Mouse (Mus musculus): ENCODE results near the gene Mum1. TPM values are rescaled to one million over a fixed set of nuclear protein-coding genes. Genes with fewer than 3 reads are reported as not detected.

Mum1 gene
- 41.7 and 43.7 TPM in 2 replicates for polyA plus RNA-seq (2015; fragmentation: Nextera tagmentation; extraction: Ambion mirVana)

- no peaks in the 10 kb centered on the region for H3K9me3 ChIP-seq
- peak within 1 kb of the TSS; percentile 91 for H3K27ac ChIP-seq (replicated peaks)
- peaks cover 30% of the 10 kb centered on the region for H3K36me3 ChIP-seq
- peak within 1 kb of the TSS; percentile 77 for H3K4me2 ChIP-seq
- peak; percentile 100 for ATAC-seq (ENCODE audit: extremely low read depth, insufficient number of reproducible peaks, low FRiP score, low TSS enrichment)
- H3K4me3 ChIP-seq, result peak within 1 kb of the TSS; percentile 77
- peaks cover 36% of the 10 kb centered on the region for H3K4me1 ChIP-seq
- under 1% methylated on average over 70 of the region's 75 CpGs for WGBS
- no peaks in the 10 kb centered on the region for H3K27me3 ChIP-seq (replicated peaks)
- H3K9ac ChIP-seq, result peak within 1 kb of the TSS; percentile 94
Measured at GRCm38 (mm10) chr10:80226416-80227165, at the start of gene Mum1. Mum1 (plus strand) TSS chr10:80226434.

- no peak for ATAC-seq (ENCODE audit: extremely low read depth, insufficient number of reproducible peaks, low FRiP score, low TSS enrichment)
- Histone ChIP-seq H3K4me3 (no peak overlapping the region), H3K9ac (peak overlapping the region; percentile 42), H3K9me3 (no peaks in the 10 kb centered on the region), H3K36me3 (0 out of 2 replicates have a peak, but pooled peaks cover under 1% of the 10 kb centered on the region), H3K4me1 (peaks cover 39% of the 10 kb centered on the region), H3K27ac (replicated peaks) (peak overlapping the region; percentile 64), H3K27me3 (replicated peaks) (peaks cover 8% of the 10 kb centered on the region), H3K4me2 (no peak overlapping the region)
- WGBS, result 49% methylated on average over 7 of the region's 7 CpGs
Measured at GRCm38 (mm10) chr10:80177441-80178279, 48.6 kb upstream of the Mum1 start.

GRCm38 (mm10) chr10:80179068-80180051 lies 46.9 kb upstream of the Mum1 start, which contains the start of gene Efna2:
Efna2 (plus strand) TSS chr10:80179482.
- Histone ChIP-seq H3K9ac (peak within 1 kb of the TSS; percentile 90), H3K4me2 (peak within 1 kb of the TSS; percentile 76), H3K9me3 (no peaks in the 10 kb centered on the region), H3K4me1 (peaks cover 32% of the 10 kb centered on the region), H3K36me3 (no peaks in the 10 kb centered on the region), H3K4me3 (peak within 1 kb of the TSS; percentile 74), H3K27me3 (replicated peaks) (peaks cover 8% of the 10 kb centered on the region), H3K27ac (replicated peaks) (peak within 1 kb of the TSS; percentile 64)
- WGBS, result 1% methylated on average over 79 of the region's 106 CpGs
- 0 out of 2 replicates have a peak, but pooled peaks have one; percentile 19 for ATAC-seq (ENCODE audit: extremely low read depth, insufficient number of reproducible peaks, low FRiP score, low TSS enrichment)

GRCm38 (mm10) chr10:80180288-80180687 lies 45.9 kb upstream of the Mum1 start:
- Histone ChIP-seq H3K4me2 (peak overlapping the region; percentile 76), H3K4me1 (peaks cover 32% of the 10 kb centered on the region), H3K4me3 (peak overlapping the region; percentile 74), H3K9me3 (no peaks in the 10 kb centered on the region), H3K27ac (replicated peaks) (no peak overlapping the region), H3K9ac (peak overlapping the region; percentile 90), H3K36me3 (no peaks in the 10 kb centered on the region), H3K27me3 (replicated peaks) (peaks cover 10% of the 10 kb centered on the region)
- no peak for ATAC-seq (ENCODE audit: extremely low read depth, insufficient number of reproducible peaks, low FRiP score, low TSS enrichment)
- WGBS, result 55% methylated on average over 6 of the region's 6 CpGs

DNA sequence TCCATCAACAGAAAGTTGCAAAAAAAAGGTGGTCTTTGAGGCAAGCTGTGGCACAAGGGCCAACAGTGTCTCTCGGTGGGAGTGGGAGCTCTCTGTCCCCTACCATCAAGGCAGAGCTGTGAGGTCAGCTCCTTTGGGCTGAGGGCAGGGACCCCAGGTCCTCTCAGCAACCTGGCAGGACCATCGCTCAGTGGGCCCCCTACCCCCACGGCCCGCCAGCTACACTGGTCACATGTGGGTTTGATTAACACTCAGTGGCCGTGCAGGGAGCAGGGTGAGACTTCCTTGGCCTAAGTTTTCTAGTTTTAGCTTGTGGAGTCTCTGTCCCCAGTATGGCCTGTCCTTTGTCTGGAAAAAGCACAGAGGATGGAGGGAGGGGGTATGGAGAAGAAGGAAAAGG lies 45.4 kb upstream of the Mum1 start:
- Histone ChIP-seq H3K9me3 (no peaks in the 10 kb centered on the region), H3K36me3 (no peaks in the 10 kb centered on the region), H3K27ac (replicated peaks) (no peak overlapping the region), H3K27me3 (replicated peaks) (peaks cover 13% of the 10 kb centered on the region), H3K4me1 (peaks cover 29% of the 10 kb centered on the region), H3K9ac (peak overlapping the region; percentile 90), H3K4me3 (peak overlapping the region; percentile 74), H3K4me2 (peak overlapping the region; percentile 76)
- WGBS, result 59% methylated on average over 5 of the region's 5 CpGs
- no peak for ATAC-seq (ENCODE audit: extremely low read depth, insufficient number of reproducible peaks, low FRiP score, low TSS enrichment)

DNA sequence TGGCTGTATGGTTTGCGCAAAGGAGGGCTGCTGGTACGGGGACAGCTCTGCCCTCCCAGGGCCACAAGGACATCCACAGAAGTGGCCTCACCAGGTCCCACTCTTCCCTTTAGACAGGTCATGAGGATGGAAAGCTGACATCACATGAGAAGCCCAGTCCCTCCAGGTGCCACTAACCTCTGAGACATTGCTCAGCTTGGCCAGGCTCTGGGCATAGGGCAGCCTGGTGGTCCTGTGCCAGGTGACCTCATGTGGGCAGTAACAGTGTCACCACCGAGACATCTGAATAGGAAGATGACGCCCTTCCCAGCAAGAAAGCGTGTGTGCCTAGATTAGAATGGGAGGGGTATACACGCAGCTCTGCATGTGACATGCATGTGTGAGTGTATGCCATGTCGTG lies 43.7 kb upstream of the Mum1 start:
- WGBS, result 86% methylated on average over 7 of the region's 7 CpGs
- Histone ChIP-seq H3K9me3 (no peaks in the 10 kb centered on the region), H3K4me2 (no peak overlapping the region), H3K4me1 (peaks cover 33% of the 10 kb centered on the region), H3K27me3 (replicated peaks) (peaks cover 30% of the 10 kb centered on the region), H3K36me3 (peaks cover 5% of the 10 kb centered on the region; the same call in 1 of the 2 replicates), H3K27ac (replicated peaks) (no peak overlapping the region), H3K4me3 (no peak overlapping the region), H3K9ac (no peak overlapping the region)
- no peak for ATAC-seq (ENCODE audit: extremely low read depth, insufficient number of reproducible peaks, low FRiP score, low TSS enrichment)

DNA sequence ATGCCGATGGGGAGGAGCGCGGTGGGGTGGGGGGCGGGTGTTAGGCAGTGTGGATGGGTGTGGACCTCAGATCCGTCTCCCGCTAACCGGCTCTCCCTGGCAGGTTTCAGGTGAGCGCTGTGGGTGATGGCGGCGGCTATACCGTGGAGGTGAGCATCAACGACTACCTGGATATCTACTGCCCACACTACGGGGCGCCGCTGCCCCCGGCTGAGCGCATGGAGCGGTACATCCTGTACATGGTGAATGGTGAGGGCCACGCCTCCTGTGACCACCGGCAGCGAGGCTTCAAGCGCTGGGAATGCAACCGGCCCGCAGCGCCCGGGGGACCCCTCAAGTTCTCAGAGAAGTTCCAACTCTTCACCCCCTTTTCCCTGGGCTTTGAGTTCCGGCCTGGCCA lies 39.6 kb upstream of the Mum1 start:
- H3K9ac ChIP-seq, result no peak overlapping the region
- H3K4me3 ChIP-seq, result no peak overlapping the region
- peaks cover 15% of the 10 kb centered on the region for H3K36me3 ChIP-seq
- ATAC-seq (ENCODE audit: extremely low read depth, insufficient number of reproducible peaks, low FRiP score, low TSS enrichment), result no peak
- H3K4me1 ChIP-seq, result peaks cover 26% of the 10 kb centered on the region
- H3K9me3 ChIP-seq, result no peaks in the 10 kb centered on the region
- H3K4me2 ChIP-seq, result no peak overlapping the region
- 44% methylated on average over 27 of the region's 27 CpGs for WGBS
- H3K27me3 ChIP-seq (replicated peaks), result peaks cover 63% of the 10 kb centered on the region
- H3K27ac ChIP-seq (replicated peaks), result no peak overlapping the region

- no peak for ATAC-seq (ENCODE audit: extremely low read depth, insufficient number of reproducible peaks, low FRiP score, low TSS enrichment)
Measured at GRCm38 (mm10) chr10:80187739-80188138, 38.5 kb upstream of the Mum1 start.

GRCm38 (mm10) chr10:80188453-80189024 lies 37.7 kb upstream of the Mum1 start:
- H3K4me2 ChIP-seq, result no peak overlapping the region
- H3K9ac ChIP-seq, result no peak overlapping the region
- no peak overlapping the region for H3K27ac ChIP-seq (replicated peaks)
- peaks cover 15% of the 10 kb centered on the region for H3K36me3 ChIP-seq
- H3K4me3 ChIP-seq, result no peak overlapping the region
- H3K27me3 ChIP-seq (replicated peaks), result peaks cover 79% of the 10 kb centered on the region
- H3K9me3 ChIP-seq, result no peaks in the 10 kb centered on the region
- 79% methylated on average over 15 of the region's 15 CpGs for WGBS
- H3K4me1 ChIP-seq, result peaks cover 30% of the 10 kb centered on the region
- no peak for ATAC-seq (ENCODE audit: extremely low read depth, insufficient number of reproducible peaks, low FRiP score, low TSS enrichment)

More at GRCm38 (mm10) chr10:80187739-80188138, 38.5 kb upstream of the Mum1 start:
- H3K27ac ChIP-seq (replicated peaks), result no peak overlapping the region
- H3K9ac ChIP-seq, result no peak overlapping the region
- WGBS, result 86% methylated on average over 10 of the region's 10 CpGs
- H3K4me1 ChIP-seq, result peaks cover 26% of the 10 kb centered on the region
- H3K4me3 ChIP-seq, result no peak overlapping the region
- H3K4me2 ChIP-seq, result no peak overlapping the region
- peaks cover 74% of the 10 kb centered on the region for H3K27me3 ChIP-seq (replicated peaks)
- no peaks in the 10 kb centered on the region for H3K9me3 ChIP-seq
- peaks cover 15% of the 10 kb centered on the region for H3K36me3 ChIP-seq

GRCm38 (mm10) chr10:80189999-80190398 lies 36.2 kb upstream of the Mum1 start:
- no peak for ATAC-seq (ENCODE audit: extremely low read depth, insufficient number of reproducible peaks, low FRiP score, low TSS enrichment)
- H3K9ac ChIP-seq, result peak overlapping the region; percentile 78
- H3K27me3 ChIP-seq (replicated peaks), result peaks cover 79% of the 10 kb centered on the region
- H3K9me3 ChIP-seq, result no peaks in the 10 kb centered on the region
- H3K4me1 ChIP-seq, result peaks cover 40% of the 10 kb centered on the region
- H3K27ac ChIP-seq (replicated peaks), result no peak overlapping the region
- H3K4me3 ChIP-seq, result peak overlapping the region; percentile 55
- WGBS, result 6% methylated on average over 21 of the region's 21 CpGs
- peaks cover 15% of the 10 kb centered on the region for H3K36me3 ChIP-seq
- peak overlapping the region; percentile 87 for H3K4me2 ChIP-seq

Measured in heart, embryonic 13.5 days (tissue).